Mouse (Mus musculus) frontal cortex, adult (tissue): ENCODE measurements around the gene Syn3.
"Not testable (repeated sequence)": the region's sequence is repeated elsewhere in the genome, so short reads cannot be mapped to it uniquely, and the experiment has no call there.

Experiments
- ATAC-seq: cut with Nextera tagmentation; 2 replicates; pipeline ENCODE4 v1.9.2; 2017; ENCODE audit warnings: mild to moderate bottlenecking, moderate library complexity, mixed read lengths; ENCODE audit not compliant: low TSS enrichment

Gene Syn3

DNA sequence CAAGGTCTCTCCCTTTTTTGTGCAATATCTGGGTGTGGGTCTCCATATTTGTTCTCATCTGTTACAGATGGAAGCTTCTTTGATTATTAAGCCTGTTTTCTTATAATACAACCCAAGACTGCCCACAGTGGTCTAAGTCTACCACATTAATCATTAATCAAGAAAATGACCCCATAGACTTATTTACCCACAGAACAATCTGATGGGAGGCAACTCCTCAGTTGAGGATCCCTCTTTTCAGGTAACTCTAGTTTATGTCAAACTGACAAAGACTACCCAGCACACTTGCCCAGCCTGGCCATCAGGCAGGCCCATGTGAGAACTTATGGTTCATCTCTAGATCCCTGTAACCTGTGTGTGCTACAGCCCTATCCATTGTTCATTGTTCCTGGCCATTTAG lies 345.5 kb downstream of the Syn3 start:
- no peak for ATAC-seq

DNA sequence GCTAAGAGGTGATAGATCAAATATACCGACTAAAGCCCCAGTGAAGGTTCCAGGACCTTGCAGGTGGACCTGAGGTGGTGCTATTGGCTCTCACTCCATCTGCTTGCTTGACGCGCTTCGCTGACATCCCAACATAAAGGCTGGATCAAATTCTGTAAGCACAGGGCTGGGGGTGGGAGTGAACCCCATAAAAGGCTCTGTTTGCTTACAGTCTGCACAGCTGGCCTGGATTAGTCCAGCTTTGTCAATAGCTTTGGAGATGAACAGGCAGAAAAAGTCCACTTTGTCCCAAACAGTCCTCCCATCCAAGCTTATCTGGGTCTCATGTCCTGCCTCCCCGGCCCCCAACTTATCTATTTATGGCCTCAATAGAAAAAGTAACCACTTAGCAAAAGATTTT lies 347.3 kb downstream of the Syn3 start:
- no peak for ATAC-seq

DNA sequence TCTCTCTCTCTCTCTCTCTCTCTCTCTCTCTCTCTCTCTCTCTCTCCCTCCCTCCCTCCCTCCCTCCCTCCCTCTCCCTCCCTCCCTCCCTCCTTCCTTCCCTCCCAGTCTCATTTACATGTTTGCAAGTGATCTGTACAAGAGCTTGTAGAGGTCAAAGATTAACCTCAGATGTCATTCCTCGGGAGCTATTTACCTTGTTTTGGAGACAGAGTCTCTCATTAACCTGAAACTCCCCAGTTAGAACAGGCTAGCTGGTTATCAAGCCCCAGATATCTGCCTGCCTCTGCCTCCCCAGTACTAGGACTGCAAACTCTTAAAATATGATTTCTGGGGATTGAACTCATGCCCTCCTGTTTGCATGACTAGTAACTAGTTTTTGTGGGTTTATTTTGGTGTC lies 348.6 kb downstream of the Syn3 start:
- no peak for ATAC-seq

DNA sequence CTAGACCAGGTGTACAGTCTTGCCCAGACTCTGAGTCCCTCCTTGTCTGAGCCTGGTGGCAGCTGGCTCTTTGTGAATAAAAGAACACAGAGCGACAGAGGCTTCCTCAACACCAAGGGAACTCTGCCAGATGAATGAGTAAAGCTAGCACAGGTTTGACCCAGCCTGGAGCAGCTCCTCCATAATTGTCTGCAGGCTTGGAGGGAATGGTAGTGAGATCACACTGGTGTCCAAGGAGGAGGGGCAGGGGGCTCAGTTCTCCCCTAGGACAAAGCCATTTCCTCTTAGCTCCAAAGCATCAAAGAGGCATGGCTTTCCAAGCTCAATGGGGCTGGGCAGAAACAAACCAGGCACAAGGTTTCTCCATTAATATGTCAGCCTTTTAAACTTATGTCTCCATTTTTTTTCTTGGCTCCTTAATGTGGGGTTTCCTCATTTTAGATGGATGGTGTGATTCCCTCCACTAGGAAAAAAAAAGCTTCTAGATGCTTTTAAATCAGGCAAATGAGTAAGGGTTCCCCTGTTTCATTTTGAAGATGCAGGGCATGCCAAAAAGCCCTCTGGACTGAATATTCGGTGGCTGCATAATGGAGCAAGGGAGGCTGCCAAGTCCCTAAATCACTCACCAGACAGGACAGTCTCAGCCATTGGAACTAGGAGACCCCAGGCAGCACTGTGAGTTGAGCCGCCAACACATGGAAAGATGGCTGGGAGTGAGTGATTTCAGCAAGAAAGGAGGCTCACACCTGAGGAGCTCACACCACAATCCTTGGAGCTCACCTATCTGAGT lies 349.5 kb downstream of the Syn3 start:
- ATAC-seq, result no peak

DNA sequence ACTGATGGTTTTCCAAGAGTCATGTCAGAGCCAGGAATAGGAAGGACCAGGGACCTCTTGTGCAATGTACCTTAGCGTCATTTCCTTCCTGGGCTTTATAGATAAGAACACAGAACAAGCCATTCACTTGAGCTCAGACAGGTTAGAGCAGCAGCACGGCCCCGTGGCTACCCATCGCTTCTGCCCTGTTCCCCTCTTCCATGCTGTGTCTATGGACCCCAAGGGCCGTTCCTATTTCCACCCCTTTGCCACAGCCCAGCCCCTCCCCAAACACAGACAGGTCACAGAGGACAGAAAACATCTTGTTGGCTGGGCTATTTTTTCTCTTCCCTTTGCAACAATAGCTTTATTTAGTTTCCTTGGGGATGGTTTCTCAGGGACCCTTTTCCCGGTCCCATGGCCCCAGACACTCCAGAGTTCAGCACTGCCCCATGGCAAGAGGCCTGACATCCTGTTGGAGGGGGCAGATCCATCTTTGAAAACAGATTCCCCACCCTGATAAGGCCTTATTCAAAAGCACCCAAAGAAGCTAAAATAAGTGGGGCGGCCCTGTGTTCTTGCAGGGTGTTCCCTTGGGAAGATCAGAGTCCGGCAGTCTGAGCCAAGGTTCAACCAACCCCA lies 359.5 kb downstream of the Syn3 start:
- no peak for ATAC-seq

DNA sequence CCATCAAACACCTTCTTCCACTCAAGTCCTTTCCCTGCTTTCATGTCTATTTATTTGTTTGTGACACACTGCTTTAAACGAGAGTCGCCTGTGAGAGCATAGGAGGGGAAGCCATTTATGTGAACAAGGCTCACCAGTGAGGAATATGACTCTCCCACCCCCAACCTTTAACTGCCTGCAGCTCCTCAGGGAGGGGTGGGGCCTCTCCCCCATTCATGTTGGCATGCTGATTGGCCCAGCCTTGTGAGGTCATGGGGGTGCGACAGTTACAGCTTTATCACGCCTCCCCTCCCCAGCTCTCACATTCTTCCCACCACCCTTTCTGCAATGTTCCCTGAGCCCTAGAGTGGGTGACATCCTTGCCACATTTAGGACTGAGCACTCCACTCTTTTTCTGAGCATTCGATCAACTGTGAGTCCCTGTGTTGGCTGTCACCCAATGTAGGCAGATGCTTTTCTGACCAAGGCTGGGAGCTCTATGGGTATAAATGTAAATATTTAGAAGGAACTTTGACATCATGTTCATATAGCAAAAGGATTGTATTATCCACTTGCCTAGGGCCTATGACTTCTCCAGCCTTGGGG lies 361.0 kb downstream of the Syn3 start:
- no peak for ATAC-seq

DNA sequence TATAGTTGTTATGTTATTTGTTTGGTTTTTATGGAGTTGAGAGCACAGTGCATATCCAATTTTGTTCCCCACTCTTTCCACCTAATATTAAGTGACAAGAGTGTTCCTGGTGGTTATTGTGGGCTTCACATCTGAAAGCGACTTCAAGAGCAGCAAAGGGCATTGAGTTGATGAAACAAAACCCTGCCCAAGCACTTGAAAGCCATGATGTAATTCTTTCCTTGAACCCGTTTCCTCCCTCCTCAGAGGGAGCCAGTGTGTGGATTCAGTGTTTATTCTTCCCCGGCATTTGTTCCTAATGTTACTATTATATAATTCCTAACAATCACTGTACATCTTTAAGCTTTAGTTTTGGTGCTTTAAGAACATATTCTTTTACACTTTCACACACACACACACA lies 361.6 kb downstream of the Syn3 start:
- ATAC-seq, result no peak

DNA sequence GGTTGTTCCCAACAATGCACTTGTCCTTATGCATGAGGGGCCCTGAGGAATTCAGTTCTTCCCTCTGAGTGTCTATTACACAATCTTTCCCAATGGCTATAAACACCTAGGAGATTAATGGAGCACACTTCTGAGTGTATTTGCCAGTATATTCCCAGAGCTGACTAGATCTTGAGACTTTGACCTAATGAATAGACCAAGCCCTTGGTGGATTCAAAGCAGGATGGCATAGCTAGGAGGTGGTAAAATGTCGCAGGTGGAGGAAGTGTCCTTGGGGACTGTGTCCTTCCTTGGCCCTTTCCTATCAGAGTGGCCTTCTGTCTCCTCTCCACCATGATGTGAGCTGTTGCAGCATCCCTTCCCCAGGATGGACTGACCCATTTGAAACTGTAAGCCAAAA lies 362.4 kb downstream of the Syn3 start:
- no peak for ATAC-seq

DNA sequence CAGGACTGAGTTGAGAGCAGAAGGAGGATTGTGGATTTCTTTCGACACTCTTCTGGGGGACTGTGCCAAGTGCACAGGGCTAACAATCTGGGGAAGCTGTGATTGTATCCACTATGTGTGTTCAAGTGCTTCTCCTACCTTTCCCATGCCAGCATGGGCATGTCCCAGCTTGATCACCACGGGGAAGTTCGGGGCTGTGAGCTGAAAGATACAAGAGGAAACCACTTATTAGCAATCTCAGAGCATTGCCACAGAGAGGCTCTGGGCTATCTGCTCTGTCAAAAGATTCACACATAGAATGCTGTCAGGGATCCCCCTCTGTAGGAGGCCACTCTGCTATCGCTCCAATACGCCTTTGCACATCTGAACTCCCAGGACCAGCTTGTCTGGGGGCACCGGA lies 363.8 kb downstream of the Syn3 start:
- no peak for ATAC-seq

DNA sequence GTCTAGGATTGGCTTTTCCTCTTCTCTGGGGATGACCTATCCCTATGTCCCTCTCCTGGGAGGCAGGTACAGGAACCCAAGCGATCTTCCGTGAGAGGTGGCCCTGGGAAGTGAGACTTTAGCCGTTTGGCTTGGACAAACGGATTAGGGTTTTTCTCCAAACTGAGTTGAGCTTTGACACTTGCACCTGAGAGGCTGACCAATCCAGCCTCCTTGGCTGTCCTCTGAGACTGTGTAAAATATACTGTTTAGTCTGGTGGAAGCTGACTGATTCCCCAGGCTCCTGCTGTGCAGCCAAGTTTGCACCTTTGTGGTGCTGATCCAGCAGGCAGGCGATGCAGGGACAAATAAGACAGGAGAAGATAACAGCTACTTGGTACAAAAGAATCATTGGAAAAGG lies 364.4 kb downstream of the Syn3 start:
- ATAC-seq, result no peak

DNA sequence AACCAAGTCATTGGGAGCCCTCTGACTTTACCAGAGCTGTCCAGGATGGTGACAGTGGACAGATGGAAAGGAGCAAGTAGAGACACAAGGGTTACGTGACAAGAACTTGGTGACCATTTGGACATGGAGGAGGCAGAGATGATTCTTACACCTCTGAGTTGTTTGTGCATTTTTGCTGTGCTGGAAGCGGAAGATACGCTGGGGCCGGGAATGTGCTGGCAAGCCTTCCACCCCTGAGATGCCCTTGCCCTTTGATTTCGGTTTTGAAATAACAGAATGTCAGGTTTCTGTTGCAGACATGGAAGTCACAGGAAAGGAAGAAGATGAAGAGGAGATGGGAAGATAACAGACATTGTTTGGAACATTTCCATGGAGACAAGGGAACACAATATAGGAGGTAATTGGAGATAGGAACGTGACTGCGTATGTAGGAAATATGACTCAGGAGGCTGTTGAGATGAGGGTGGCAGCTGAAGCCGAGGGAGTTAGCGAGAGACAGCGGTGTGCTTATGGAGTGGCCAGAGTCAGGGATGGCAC lies 366.2 kb downstream of the Syn3 start:
- no peak for ATAC-seq

DNA sequence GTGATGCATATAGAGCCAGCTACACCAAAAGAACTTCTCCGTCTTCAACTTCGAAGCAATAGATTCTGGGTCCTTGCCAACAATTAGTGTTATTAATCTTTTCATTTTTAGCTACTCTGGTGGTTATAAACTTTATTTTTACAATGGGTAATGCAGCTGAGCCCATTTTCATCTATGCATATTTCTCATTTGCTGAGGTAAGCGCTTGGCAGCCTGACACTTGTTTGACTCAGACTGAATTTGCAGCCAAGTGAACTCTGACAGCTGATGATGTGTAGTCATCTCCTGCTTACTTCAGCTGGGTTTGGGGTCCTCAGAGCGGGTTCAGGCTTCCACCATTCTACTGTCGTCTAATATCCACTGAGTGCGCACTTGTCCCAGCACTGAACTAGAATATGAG lies 369.6 kb downstream of the Syn3 start:
- no peak for ATAC-seq

DNA sequence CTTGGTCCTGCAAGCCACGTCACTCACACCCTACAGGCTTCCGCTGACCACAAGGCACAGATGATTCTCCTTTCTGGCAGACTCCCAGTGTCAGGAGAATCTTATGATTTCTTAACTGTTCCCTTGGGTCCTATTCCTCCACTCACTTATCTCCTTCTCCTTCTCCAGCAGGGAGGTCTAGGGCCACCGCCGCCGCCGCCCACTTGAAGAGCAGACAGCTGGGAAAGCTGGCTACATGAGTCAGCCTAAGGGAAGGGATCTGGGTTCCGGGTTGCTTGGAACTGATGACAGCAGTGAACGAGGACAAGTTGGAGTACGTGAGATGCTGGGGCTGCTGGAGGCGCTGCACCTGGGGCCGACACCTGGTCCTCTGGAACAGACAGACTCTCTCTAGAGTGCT lies 372.2 kb downstream of the Syn3 start:
- peak; percentile 69; the same call in 1 of the 2 replicates for ATAC-seq

DNA sequence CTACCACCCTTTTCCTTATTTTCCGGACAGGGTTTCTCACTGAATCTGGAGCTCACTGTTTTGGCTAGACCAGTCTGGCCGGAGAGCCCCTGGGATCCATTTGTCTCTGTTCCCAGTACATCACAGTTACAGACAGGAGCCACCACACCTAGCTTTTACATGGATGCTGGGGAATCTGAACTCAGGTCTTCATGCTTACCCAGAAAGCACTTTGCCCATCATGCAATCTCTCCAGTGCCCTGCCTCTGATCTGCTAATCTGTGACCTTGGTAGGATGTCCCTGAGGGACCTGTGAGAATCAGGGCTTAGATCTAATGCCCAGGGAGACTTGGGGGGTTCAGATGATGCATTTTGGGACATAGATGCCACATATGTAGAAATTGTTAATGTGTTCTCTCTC lies 373.3 kb downstream of the Syn3 start:
- ATAC-seq, result no peak

DNA sequence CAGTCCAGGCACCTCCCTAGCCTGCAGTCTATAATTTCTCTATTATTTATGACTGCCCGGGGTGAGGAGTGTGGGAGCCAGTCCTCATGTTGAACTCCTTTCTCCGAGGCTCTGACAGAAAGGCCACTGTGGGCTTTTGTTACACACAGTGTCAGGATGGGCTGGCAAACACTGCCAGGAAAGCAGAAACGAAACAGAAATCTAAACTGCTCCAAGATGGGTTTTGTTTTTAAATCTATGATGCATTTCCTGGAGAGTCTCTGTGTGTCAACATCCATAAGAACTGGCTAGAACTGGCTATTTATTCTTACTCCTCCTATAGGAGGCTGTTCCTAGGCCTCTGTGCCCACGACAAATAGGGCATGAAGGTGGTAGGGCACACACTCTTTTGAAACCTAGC lies 374.6 kb downstream of the Syn3 start:
- ATAC-seq, result no peak

DNA sequence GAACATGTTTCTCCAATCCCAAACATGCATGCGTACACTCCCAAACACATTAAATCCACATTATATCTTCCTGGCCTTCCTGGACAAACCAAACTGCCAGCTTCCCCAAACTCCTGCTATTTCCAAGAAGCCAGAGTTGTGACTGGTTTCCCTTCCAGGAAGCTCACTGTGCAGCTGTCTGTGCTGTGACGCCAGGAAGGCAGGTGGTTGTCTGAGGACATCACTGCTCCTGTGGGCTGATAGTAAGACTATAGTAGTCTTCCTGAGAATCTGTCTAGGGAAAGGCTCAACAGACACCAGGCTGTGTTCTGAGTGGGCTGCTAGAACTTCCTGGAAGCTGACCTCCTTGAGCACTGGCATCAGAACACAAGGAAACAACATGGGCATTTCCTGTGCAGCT lies 375.5 kb downstream of the Syn3 start:
- ATAC-seq, result peak; percentile 55; the same call in 1 of the 2 replicates

DNA sequence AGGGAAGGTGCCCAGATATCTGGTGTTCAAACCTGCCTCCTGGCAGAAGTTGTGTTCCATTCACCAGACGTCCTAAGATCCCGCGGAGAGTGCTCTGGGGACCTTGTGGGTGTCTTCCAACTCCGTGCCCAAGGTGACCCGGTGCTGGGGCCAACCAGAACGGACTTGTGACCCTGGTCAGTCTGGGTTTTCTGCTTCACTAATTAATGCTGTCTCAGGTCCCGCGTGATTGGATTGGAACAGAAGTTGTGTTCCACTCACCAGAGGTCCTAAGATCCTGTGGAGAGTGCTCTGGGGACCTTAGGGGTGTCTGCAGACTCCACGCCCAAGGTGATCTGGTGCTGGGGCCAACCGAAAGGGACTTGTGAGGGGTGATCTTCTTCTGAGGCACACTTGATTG lies 376.2 kb downstream of the Syn3 start:
- ATAC-seq, result not testable (repeated sequence)

DNA sequence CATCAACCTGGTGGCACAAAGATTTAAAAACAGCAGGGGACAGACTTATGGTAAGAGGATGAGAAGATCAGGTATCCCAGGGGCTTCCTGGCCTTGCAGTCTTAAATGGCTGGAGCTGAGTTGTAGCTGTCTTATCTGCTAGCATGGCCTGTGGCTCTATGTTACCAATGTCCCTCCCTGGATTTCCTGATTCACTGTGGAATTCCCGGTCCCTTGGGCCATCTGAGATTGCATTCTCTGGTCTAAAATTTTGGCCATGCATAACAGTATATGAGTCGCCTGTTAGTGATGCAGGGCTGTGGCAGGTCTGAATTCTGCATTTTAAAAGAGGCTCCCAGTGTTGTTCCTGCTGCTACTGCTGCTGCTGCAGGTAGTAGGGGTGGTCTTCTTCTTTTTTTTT lies 382.4 kb downstream of the Syn3 start:
- ATAC-seq, result no peak

DNA sequence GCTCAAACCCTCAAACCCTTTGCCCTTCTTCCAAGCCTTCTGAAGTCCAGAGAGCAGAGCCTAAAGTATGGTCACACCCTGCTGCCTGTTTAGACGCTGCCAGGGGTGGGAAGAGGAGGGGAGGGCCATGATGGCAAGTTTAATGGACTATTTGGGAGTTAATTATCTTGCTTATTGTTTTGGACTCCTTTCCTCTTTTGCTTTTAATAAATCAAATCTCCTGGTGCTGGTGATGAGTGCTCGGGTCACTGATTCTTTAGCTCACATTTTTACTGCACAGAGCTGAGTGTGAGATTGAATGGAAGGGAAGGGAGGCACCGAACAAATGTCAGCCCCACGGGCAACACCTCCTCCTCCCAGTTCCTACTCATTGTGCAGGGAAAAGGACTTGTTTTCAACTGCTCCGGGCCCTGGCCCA lies 384.3 kb downstream of the Syn3 start:
- ATAC-seq, result no peak

DNA sequence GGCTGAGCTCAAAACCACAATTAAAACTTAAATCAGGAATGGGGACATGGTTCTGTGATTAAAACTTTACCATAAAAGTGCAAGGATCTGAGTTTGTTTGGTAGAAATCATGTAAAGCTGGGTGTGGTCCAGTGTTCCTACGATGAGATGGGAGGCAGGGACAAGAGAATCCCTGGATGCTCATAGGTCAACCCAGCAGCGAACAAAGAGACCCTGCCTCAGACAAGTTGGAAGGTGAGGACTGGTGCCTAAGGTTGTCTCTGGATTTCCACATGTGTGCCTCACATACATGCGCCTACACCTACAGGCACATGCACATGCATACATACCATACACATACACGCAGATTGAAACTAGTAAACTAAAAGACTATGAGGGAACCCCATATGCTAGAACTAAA lies 389.9 kb downstream of the Syn3 start:
- no peak for ATAC-seq

DNA sequence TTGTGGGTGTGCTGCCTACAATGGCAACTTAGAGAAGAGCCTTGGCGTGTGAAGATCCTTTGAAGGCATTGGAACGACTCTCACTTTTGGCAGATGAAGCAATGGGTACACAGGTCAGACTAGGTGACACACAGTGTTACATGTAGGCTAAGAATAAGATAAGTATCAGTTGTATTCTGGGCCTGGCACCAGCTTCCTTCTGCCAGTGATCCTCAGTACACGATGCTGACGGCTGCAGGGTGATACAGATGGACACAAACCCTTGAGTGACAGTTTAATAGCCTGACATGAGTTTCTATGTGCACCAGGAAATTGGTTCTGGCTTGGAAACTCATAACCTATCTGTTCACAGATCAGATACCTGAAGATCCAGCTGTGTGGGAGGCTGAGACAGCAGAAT lies 391.0 kb downstream of the Syn3 start:
- ATAC-seq, result no peak

DNA sequence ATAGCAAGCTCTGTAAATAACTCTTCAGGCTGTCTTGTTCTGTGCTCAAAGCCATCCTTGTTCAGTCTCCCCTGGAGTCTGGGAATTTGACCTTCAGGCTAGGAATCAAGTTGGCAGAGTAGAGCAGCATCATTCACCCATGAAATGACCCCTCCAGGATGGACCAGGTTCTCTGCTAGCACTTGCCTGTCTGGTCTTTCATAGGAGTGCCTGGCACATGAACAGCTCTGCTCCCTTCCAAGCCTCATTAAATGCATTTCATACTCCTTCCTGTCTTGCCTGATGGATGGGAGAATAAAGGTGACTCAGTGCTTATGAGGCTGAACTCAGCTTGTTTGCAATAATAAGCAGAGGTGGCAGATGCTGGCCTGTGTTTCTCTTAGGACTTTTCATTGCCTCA lies 394.7 kb downstream of the Syn3 start:
- no peak for ATAC-seq

DNA sequence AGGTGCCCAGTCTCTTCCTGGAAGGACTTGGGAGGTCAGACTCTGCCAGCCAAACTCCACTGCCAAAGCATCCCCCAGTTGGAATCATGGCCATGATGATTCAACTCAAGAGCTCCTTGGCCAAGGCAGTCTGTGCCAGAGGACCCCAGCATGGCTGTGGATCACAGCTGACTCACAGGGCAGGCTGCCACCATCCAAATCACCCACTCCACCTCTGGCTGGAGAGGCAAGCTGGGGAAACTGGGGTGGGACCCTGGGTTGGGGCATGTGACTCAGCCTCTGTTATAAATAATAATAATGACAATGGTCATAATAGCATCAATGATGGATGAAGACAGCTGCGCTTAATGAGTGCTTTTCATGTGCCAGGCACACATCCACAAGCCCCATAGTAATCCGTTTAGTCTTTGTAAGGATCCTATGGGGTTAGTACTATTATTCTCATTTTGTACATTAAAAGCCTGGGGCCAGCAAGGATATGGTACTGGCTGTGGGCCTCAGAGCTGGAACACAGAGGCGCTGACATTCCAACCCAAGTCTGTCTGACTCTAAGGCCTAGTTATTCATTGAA lies 398.3 kb downstream of the Syn3 start:
- ATAC-seq, result no peak
